Mouse (Mus musculus) midbrain, postnatal 0 days (tissue): ENCODE data around the gene Zic2. TPM values are rescaled to one million over a fixed set of nuclear protein-coding genes. Genes with fewer than 3 reads are reported as not detected.

Source experiments
- ATAC-seq: fragments of 200-750 bp; cut with Nextera tagmentation; 2 replicates; pipeline ENCODE4 v1.8.0; 2017; ENCODE audit warnings: moderate number of reproducible peaks, mild to moderate bottlenecking, moderate TSS enrichment, moderate library complexity; ENCODE audit not compliant: low FRiP score
- DNase-seq: peaks from one replicate; pipeline ENCODE4 v3.0.0-alpha.2; 2015; ENCODE audit warnings: low spot score
- H3K27ac ChIP-seq: fragments of 300-500 bp; sonication (generic); 2 replicates; pipeline ENCODE4 v1.5.1; 2014; ENCODE audit warnings: low read depth, mild to moderate bottlenecking, low read length, mixed read lengths
- H3K27me3 ChIP-seq: fragments of 300-500 bp; sonication (generic); 2 replicates; pipeline ENCODE4 v1.6.1; 2014; ENCODE audit warnings: low read length, control low read depth, mixed read lengths; ENCODE audit not compliant: insufficient read depth
- H3K36me3 ChIP-seq: fragments of 300-500 bp; sonication (generic); 2 replicates; pipeline ENCODE4 v1.6.1; 2014; ENCODE audit warnings: low read length, control low read depth, mixed read lengths; ENCODE audit not compliant: insufficient read depth
- H3K4me1 ChIP-seq: fragments of 300-500 bp; sonication (generic); 2 replicates; pipeline ENCODE4 v1.6.1; 2014; ENCODE audit warnings: mild to moderate bottlenecking, control low read depth, antibody characterized with exemption, low read length, mixed read lengths; ENCODE audit not compliant: insufficient read depth
- H3K4me2 ChIP-seq: fragments of 300-500 bp; sonication (generic); 2 replicates; pipeline ENCODE4 v1.6.1; 2014; ENCODE audit warnings: low read depth, mild to moderate bottlenecking, low read length, mixed read lengths; ENCODE audit not compliant: poor library complexity, severe bottlenecking
- H3K4me3 ChIP-seq: fragments of 300-500 bp; sonication (generic); 2 replicates; pipeline ENCODE4 v1.5.1; 2014; ENCODE audit warnings: low read depth, mild to moderate bottlenecking, low read length, moderate library complexity
- H3K9ac ChIP-seq: fragments of 300-500 bp; sonication (generic); replicated peaks from 2 replicates; pipeline ENCODE4 v1.6.1; 2014; ENCODE audit warnings: mild to moderate bottlenecking, low read length, moderate library complexity, mixed read lengths; ENCODE audit not compliant: poor library complexity, severe bottlenecking
- H3K9me3 ChIP-seq: fragments of 300-500 bp; sonication (generic); 2 replicates; pipeline ENCODE4 v1.6.1; 2016; ENCODE audit warnings: low read length, control low read depth
- CTCF ChIP-seq: IDR thresholded peaks from 2 replicates; pipeline ENCODE4 v1.5.1; 2016; ENCODE audit warnings: antibody characterized with exemption, mild to moderate bottlenecking
- WGBS: fragments of 180-500 bp; shearing (Covaris S2); extraction: QIAGEN DNeasy Blood & Tissue Kit; methylation state at CpG from one replicate; pipeline ENCODE4 v1.1.7; 2014; 5-methylcytosine and 5-hydroxymethylcytosine counted together
- polyA plus RNA-seq: library from polyadenylated mRNA; unstranded; fragments of >200 nt; fragmentation: Nextera tagmentation; extraction: Ambion mirVana; gene quantifications from 2 replicates; pipeline ENCODE4 v1.2.1, GENCODE M21; 2015
- total RNA-seq: library from RNA; depleted of rRNA; stranded (reverse); fragments of >200 nt; gene quantifications from 2 replicates; pipeline ENCODE4 v1.2.3, GENCODE M21; 2014

Gene Zic2
- total and polyA plus RNA-seq, 2 experiments from 2014 or later: 13.9 to 106 TPM

- WGBS: 75% methylated on average over 10 of the region's 10 CpGs
- peak; percentile 17 for DNase-seq
Measured at GRCm38 (mm10) chr14:122436850-122437249, 38.4 kb upstream of the Zic2 start.

DNA sequence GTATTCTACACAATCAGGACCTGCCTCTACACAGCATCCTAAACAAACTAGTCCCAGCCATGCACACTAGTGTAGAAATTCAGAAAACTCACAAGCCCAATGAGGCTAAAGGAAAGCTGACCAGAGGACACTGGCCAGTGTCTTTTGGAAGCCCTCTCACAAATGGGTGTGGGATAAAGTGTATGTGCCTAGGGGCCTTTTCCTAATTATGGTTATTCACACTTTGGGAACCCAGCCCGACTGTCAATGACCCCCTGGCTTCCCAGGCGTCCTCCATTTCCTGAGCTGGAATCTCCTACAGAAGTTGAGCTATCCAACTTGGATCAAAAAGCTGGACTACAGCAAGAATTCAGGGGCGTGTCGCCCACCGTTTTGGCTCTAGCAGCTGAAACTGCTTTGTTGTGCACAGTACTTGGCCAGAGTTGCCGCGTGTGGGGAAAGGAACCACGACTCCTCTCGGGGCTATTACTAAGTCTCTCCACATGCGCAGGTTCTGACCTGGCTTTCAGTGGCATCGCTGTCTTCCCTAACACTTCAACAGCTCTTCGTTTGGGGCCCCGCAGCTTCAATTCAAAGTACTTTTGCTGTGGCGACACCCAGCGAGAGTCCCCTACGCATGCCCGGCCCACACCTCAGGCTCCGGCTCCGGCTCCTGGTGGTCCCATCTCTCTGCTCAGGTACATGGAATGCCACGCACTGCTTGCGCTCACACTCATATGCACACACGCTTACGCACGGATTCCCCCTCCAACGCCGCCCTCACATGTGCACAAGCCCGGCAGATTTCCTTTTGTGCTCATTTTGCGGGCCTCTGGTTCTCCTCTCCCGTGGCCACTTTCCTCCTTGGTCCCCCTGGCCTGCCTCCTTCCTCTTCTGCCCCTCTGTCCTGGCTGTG lies 25.4 kb upstream of the Zic2 start:
- WGBS: 4% methylated on average over 29 of the region's 29 CpGs
- DNase-seq: peak; percentile 71

More at GRCm38 (mm10) chr14:122436850-122437249, 38.4 kb upstream of the Zic2 start:
- no peak for ATAC-seq
- Histone ChIP-seq H3K4me2 (no peak overlapping the region), H3K9me3 (no peaks in the 10 kb centered on the region), H3K4me1 (no peaks in the 10 kb centered on the region), H3K9ac (no peak overlapping the region), H3K27me3 (no peaks in the 10 kb centered on the region), H3K4me3 (no peak overlapping the region), H3K27ac (no peak overlapping the region), H3K36me3 (no peaks in the 10 kb centered on the region)
- no peak for TF ChIP-seq CTCF

GRCm38 (mm10) chr14:122450496-122451382 lies 24.5 kb upstream of the Zic2 start, which contains the start of gene Gm5089:
Gene Gm5089 (minus strand): TSS chr14:122451115.
- H3K9me3 ChIP-seq: no peaks in the 10 kb centered on the region
- H3K9ac ChIP-seq: peak within 1 kb of the TSS; percentile 46
- ATAC-seq (no peak), DNase-seq (peak; percentile 71)
- 0 out of 2 replicates have a peak within 1 kb of the TSS, but pooled peaks have one; percentile 34 for H3K27ac ChIP-seq
- H3K27me3 ChIP-seq: peaks cover 55% of the 10 kb centered on the region
- no peaks in the 10 kb centered on the region for H3K36me3 ChIP-seq
- under 1% methylated on average over 56 of the region's 59 CpGs for WGBS
- peak within 1 kb of the TSS; percentile 54 for H3K4me2 ChIP-seq
- TF ChIP-seq CTCF: no peak
- H3K4me1 ChIP-seq: 0 out of 2 replicates have a peak, but pooled peaks cover 4% of the 10 kb centered on the region
- peak within 1 kb of the TSS; percentile 34 for H3K4me3 ChIP-seq

More for the DNA sequence above, 25.4 kb upstream of the Zic2 start:
- Histone ChIP-seq H3K27ac (0 out of 2 replicates have a peak overlapping the region, but pooled peaks have one; percentile 34), H3K9me3 (no peaks in the 10 kb centered on the region), H3K4me2 (peak overlapping the region; percentile 54), H3K9ac (peak overlapping the region; percentile 46), H3K4me1 (0 out of 2 replicates have a peak, but pooled peaks cover 4% of the 10 kb centered on the region), H3K27me3 (peaks cover 47% of the 10 kb centered on the region), H3K36me3 (no peaks in the 10 kb centered on the region), H3K4me3 (peak overlapping the region; percentile 34)
- no peak for ATAC-seq
- no peak for TF ChIP-seq CTCF

GRCm38 (mm10) chr14:122451551-122452145 lies 23.6 kb upstream of the Zic2 start:
- DNase-seq: no peak
- no peak overlapping the region for H3K4me3 ChIP-seq
- TF ChIP-seq CTCF: no peak

DNA sequence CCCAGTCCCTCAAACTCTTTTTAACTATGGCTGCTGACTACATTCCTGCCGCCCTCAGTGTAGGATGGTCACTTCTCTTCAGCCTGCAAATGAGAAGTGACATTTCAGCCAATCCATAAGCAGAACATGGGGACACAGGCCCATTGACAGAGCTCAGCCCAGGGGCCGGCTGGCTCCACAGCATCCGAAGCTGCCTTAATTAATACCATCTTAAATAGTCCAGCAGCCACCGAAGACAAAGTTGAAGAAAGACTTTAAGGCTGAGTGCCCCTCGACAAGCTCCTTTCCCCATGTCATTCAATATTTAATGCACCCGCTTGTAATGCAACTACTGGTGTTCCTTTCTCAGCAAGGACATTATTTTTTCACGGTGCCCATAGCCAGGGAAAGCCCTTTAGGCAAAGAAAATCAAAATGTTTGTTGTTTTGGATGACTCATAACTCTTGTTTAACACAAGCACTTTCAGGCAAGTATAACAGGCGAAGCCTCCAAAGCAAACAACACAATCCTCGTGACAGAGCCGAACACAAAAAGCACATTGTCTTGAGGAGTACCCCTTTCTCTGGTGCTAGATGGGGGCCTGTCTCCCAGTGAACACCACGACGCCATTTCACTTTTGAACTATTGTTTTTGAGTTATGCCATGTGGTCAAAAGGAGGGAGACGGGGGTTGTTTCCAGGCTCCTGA lies 22.4 kb upstream of the Zic2 start:
- 0 out of 2 replicates have a peak overlapping the region, but pooled peaks have one; percentile 43 for H3K27ac ChIP-seq
- ATAC-seq (peak; percentile 57; the same call in 1 of the 2 replicates), DNase-seq (peak; percentile 64)
- peaks cover 58% of the 10 kb centered on the region for H3K27me3 ChIP-seq
- no peaks in the 10 kb centered on the region for H3K9me3 ChIP-seq
- no peak overlapping the region for H3K4me2 ChIP-seq
- no peaks in the 10 kb centered on the region for H3K36me3 ChIP-seq
- 12% methylated on average over 13 of the region's 13 CpGs for WGBS
- 0 out of 2 replicates have a peak, but pooled peaks cover 4% of the 10 kb centered on the region for H3K4me1 ChIP-seq
- H3K4me3 ChIP-seq: no peak overlapping the region
- no peak overlapping the region for H3K9ac ChIP-seq
- TF ChIP-seq CTCF: no peak

More at GRCm38 (mm10) chr14:122451551-122452145, 23.6 kb upstream of the Zic2 start:
- no peaks in the 10 kb centered on the region for H3K9me3 ChIP-seq
- 0 out of 2 replicates have a peak, but pooled peaks cover 4% of the 10 kb centered on the region for H3K4me1 ChIP-seq
- no peak overlapping the region for H3K27ac ChIP-seq
- ATAC-seq: no peak
- no peak overlapping the region for H3K4me2 ChIP-seq
- WGBS: 64% methylated on average over 5 of the region's 5 CpGs
- peaks cover 58% of the 10 kb centered on the region for H3K27me3 ChIP-seq
- H3K9ac ChIP-seq: no peak overlapping the region
- H3K36me3 ChIP-seq: no peaks in the 10 kb centered on the region
